Mouse (Mus musculus): Measurements from ENCODE around the gene Pcdh10. TPM values are rescaled to one million over a fixed set of nuclear protein-coding genes. Genes with fewer than 3 reads are reported as not detected.

The Pcdh10 gene
- 7.5 and 10.3 TPM in 2 replicates for polyA plus RNA-seq (2021; fragmentation: Nextera tagmentation)
- long read RNA-seq, experiment 1, full-length matches to known transcripts, result 15 of 32 reads
- long read RNA-seq, experiment 1, partial matches to known transcripts, result 3 of 32 reads
- long read RNA-seq, experiment 1, other reads (novel, unspliced or antisense), result 14 of 32 reads
- long read RNA-seq, experiment 2, full-length matches to known transcripts, result 38 of 55 reads
- long read RNA-seq, experiment 2, partial matches to known transcripts, result 9 of 55 reads
- long read RNA-seq, experiment 2, other reads (novel, unspliced or antisense), result 8 of 55 reads

GRCm38 (mm10) chr3:45378145-45378544, at the start of gene Pcdh10:
Gene Pcdh10, plus strand, starts transcription at chr3:45378398.

